Mouse (Mus musculus) hematopoietic stem cell, adult 5-6 weeks (primary cell): ENCODE data around the gene Lax1. TPM values are rescaled to one million over a fixed set of nuclear protein-coding genes. Genes with fewer than 3 reads are reported as not detected.
"Not testable (repeated sequence)": the region's sequence is repeated elsewhere in the genome, so short reads cannot be mapped to it uniquely, and the experiment has no call there.

Source experiments
- ATAC-seq, 2 experiments: fragments of 125-278 bp in 1 of 2; replicated peaks in 1 of 2; 2 replicates each; pipeline ENCODE4 v1.8.0; 2016 to 2017; ENCODE audit warnings: inconsistent platforms in 2 of 2, mild to moderate bottlenecking in 2 of 2, moderate number of reproducible peaks in 2 of 2, low read depth in 1 of 2, moderate TSS enrichment in 1 of 2; ENCODE audit not compliant: low FRiP score in 2 of 2, poor library complexity in 2 of 2, severe bottlenecking in 2 of 2, insufficient read depth in 1 of 2, low TSS enrichment in 1 of 2
- total RNA-seq: library from RNA; stranded (forward); fragments of 172-1452, 232-1000 nt; gene quantifications from 2 replicates; pipeline ENCODE4 v1.2.3, GENCODE M21; 2017

Gene Lax1
- total RNA-seq, 1 experiment from 2014 or later = 45.8 TPM

- no peak for ATAC-seq
These were observed 4.4 kb upstream of the Lax1 start for GRCm38 (mm10) chr1:133694301-133694700.

GRCm38 (mm10) chr1:133693536-133694114, 3.7 kb upstream of the Lax1 start:
- no peak for ATAC-seq

GRCm38 (mm10) chr1:133692195-133692594, 2.3 kb upstream of the Lax1 start:
- ATAC-seq = no peak

GRCm38 (mm10) chr1:133691046-133691445, 1.1 kb upstream of the Lax1 start:
- ATAC-seq = no peak

- no peak for ATAC-seq
These were observed 1.6 kb downstream of the Lax1 start for GRCm38 (mm10) chr1:133688301-133688700.

- ATAC-seq = no peak
These were observed 4.0 kb downstream of the Lax1 start for GRCm38 (mm10) chr1:133685749-133686519.

- ATAC-seq = no peak
These were observed 18.1 kb downstream of the Lax1 start for GRCm38 (mm10) chr1:133671801-133672200.

- no peak for ATAC-seq
These were observed 18.6 kb downstream of the Lax1 start for GRCm38 (mm10) chr1:133671266-133671665.

- no peak for ATAC-seq
These were observed 19.1 kb downstream of the Lax1 start for GRCm38 (mm10) chr1:133670776-133671175.

- ATAC-seq = no peak
These were observed 19.7 kb downstream of the Lax1 start for GRCm38 (mm10) chr1:133670190-133670589.

GRCm38 (mm10) chr1:133668618-133669017, 21.3 kb downstream of the Lax1 start:
- no peak for ATAC-seq

GRCm38 (mm10) chr1:133667721-133668120, 22.2 kb downstream of the Lax1 start:
- no peak for ATAC-seq

GRCm38 (mm10) chr1:133665713-133666112, 24.2 kb downstream of the Lax1 start:
- not testable (repeated sequence) for ATAC-seq

GRCm38 (mm10) chr1:133664203-133664970, 25.5 kb downstream of the Lax1 start:
- ATAC-seq = no peak

GRCm38 (mm10) chr1:133663427-133663826, 26.5 kb downstream of the Lax1 start:
- ATAC-seq = no peak

- no peak for ATAC-seq
These were observed 27.0 kb downstream of the Lax1 start for GRCm38 (mm10) chr1:133662941-133663340.

- ATAC-seq = peak; percentile 99
These were observed 28.5 kb downstream of the Lax1 start, which contains the start of gene Gm38394 for GRCm38 (mm10) chr1:133661203-133661933. Gm38394 (minus strand) TSS chr1:133661318.
